Mouse (Mus musculus) embryo, embryonic 10 days (tissue): ENCODE measurements around the gene Nfix.
"Not testable (repeated sequence)": the region's sequence is repeated elsewhere in the genome, so short reads cannot be mapped to it uniquely, and the experiment has no call there.

ENCODE experiments used
- DNase-seq: peaks from one replicate; pipeline ENCODE4 v3.0.0-alpha.2; 2015; ENCODE audit warnings: low spot score

The Nfix gene

GRCm38 (mm10) chr8:84699861-84700322, 100.3 kb downstream of the Nfix start:
- DNase-seq, result peak; percentile 71

- no peak for DNase-seq
These were observed 101.2 kb downstream of the Nfix start for GRCm38 (mm10) chr8:84698929-84699401.

- DNase-seq, result no peak
These were observed 101.9 kb downstream of the Nfix start for GRCm38 (mm10) chr8:84698288-84698687.

- peak; percentile 64 for DNase-seq
These were observed 102.7 kb downstream of the Nfix start for GRCm38 (mm10) chr8:84697166-84698130.

- no peak for DNase-seq
These were observed 105.0 kb downstream of the Nfix start for GRCm38 (mm10) chr8:84695140-84695539.

- no peak for DNase-seq
These were observed 106.8 kb downstream of the Nfix start for GRCm38 (mm10) chr8:84693332-84693731.

- peak; percentile 96 for DNase-seq
These were observed 110.8 kb downstream of the Nfix start for GRCm38 (mm10) chr8:84689091-84689915.

- DNase-seq, result peak; percentile 93
These were observed 112.4 kb downstream of the Nfix start, which contains the start of gene Nacc1 for GRCm38 (mm10) chr8:84687705-84688100. TSS of gene Nacc1 (minus strand) at chr8:84687862.

GRCm38 (mm10) chr8:84687003-84687704, 113.0 kb downstream of the Nfix start:
- peak; percentile 64 for DNase-seq

- DNase-seq, result peak; percentile 40
These were observed 113.7 kb downstream of the Nfix start, which contains the start of gene Trmt1 for GRCm38 (mm10) chr8:84686191-84687002. TSS of gene Trmt1 (plus strand) at chr8:84686307.

GRCm38 (mm10) chr8:84684537-84684936, 115.6 kb downstream of the Nfix start:
- no peak for DNase-seq

GRCm38 (mm10) chr8:84682257-84682656, 117.9 kb downstream of the Nfix start:
- no peak for DNase-seq

GRCm38 (mm10) chr8:84681476-84681875, 118.7 kb downstream of the Nfix start:
- DNase-seq, result no peak

GRCm38 (mm10) chr8:84677305-84677704, 122.8 kb downstream of the Nfix start:
- no peak for DNase-seq

GRCm38 (mm10) chr8:84670295-84671006, 129.7 kb downstream of the Nfix start:
- DNase-seq, result not testable (repeated sequence)

- no peak for DNase-seq
These were observed 131.2 kb downstream of the Nfix start for GRCm38 (mm10) chr8:84668731-84669485.

GRCm38 (mm10) chr8:84668081-84668480, 132.1 kb downstream of the Nfix start:
- no peak for DNase-seq

- peak; percentile 60 for DNase-seq
These were observed 134.7 kb downstream of the Nfix start for GRCm38 (mm10) chr8:84665385-84665893.
